Mouse (Mus musculus) spleen, adult 2 months (tissue): ENCODE measurements around the gene Cnot1. TPM values are rescaled to one million over a fixed set of nuclear protein-coding genes. Genes with fewer than 3 reads are reported as not detected.

Source experiments
- DNase-seq, 2 experiments: peaks; one replicate each; pipeline versions ENCODE4 v3.0.0 to v3.0.0-alpha.2; 2012 to 2021; ENCODE audit warnings: low spot score in 2 of 2, low read depth in 1 of 2
- H3K27ac ChIP-seq: fragments of 200-500 bp; 2 replicates; pipeline ENCODE4 v1.5.1; 2012; ENCODE audit warnings: low read length, inconsistent platforms; ENCODE audit not compliant: insufficient read depth
- H3K27me3 ChIP-seq: fragments of 200-500 bp; 2 replicates; pipeline ENCODE4 v1.6.1; 2012; ENCODE audit warnings: mild to moderate bottlenecking, moderate library complexity, low read length, inconsistent platforms; ENCODE audit not compliant: control insufficient read depth, insufficient read depth
- H3K36me3 ChIP-seq: fragments of 200-500 bp; 2 replicates; pipeline ENCODE4 v1.6.1; 2012; ENCODE audit warnings: mild to moderate bottlenecking, low read length, inconsistent platforms; ENCODE audit not compliant: control insufficient read depth, insufficient read depth
- H3K4me1 ChIP-seq: fragments of 200-500 bp; 2 replicates; pipeline ENCODE4 v1.6.1; 2011; ENCODE audit warnings: inconsistent platforms; ENCODE audit not compliant: control insufficient read depth, insufficient read depth, insufficient read length
- H3K4me3 ChIP-seq: fragments of 200-500 bp; 2 replicates; pipeline ENCODE4 v1.5.1; 2011; ENCODE audit warnings: mild to moderate bottlenecking, inconsistent platforms; ENCODE audit not compliant: insufficient read depth, insufficient read length; ENCODE audit errors: extremely low read depth
- CTCF ChIP-seq: fragments of 200-500 bp; IDR thresholded peaks from 2 replicates; pipeline ENCODE4 v1.5.1; 2011; ENCODE audit warnings: mild to moderate bottlenecking, inconsistent platforms; ENCODE audit not compliant: insufficient read depth, insufficient read length, insufficient replicate concordance; ENCODE audit errors: extremely low read depth
- POLR2A ChIP-seq: fragments of 200-500 bp; IDR thresholded peaks from 2 replicates; pipeline ENCODE4 v1.6.1; 2011; ENCODE audit warnings: low read depth, low read length, inconsistent platforms
- WGBS: fragments of 180-500 bp; shearing (Covaris S2); methylation state at CpG from one replicate; pipeline ENCODE4 v1.1.7; 2018; 5-methylcytosine and 5-hydroxymethylcytosine counted together
- polyA plus RNA-seq: library from polyadenylated mRNA; depleted of rRNA; stranded (reverse); fragments of >200 nt; gene quantifications from 2 replicates; pipeline ENCODE4 v1.2.3, GENCODE M21; 2012

The Cnot1 gene
- polyA plus RNA-seq, 1 experiment: 68.2 TPM

GRCm38 (mm10) chr8:95848061-95848551 lies 40.8 kb upstream of the Cnot1 start:
- H3K27me3 ChIP-seq: no peaks in the 10 kb centered on the region
- H3K27ac ChIP-seq: no peak overlapping the region
- TF ChIP-seq CTCF: no peak
- no peak for TF ChIP-seq POLR2A

GRCm38 (mm10) chr8:95845026-95845425 lies 37.8 kb upstream of the Cnot1 start:
- 93% methylated on average over 7 of the region's 7 CpGs for WGBS
- no peak for DNase-seq
- Histone ChIP-seq H3K4me1 (no peaks in the 10 kb centered on the region), H3K27me3 (no peaks in the 10 kb centered on the region), H3K36me3 (peaks cover 9% of the 10 kb centered on the region), H3K4me3 (no peak overlapping the region), H3K27ac (no peak overlapping the region)
- TF ChIP-seq CTCF (no peak), POLR2A (no peak)

More at GRCm38 (mm10) chr8:95848061-95848551, 40.8 kb upstream of the Cnot1 start:
- H3K4me3 ChIP-seq: no peak overlapping the region
- 84% methylated on average over 24 of the region's 24 CpGs for WGBS
- peaks cover 5% of the 10 kb centered on the region for H3K36me3 ChIP-seq
- peaks cover 6% of the 10 kb centered on the region; the same call in 1 of the 2 replicates for H3K4me1 ChIP-seq
- DNase-seq: no peak

- no peaks in the 10 kb centered on the region for H3K4me1 ChIP-seq
- H3K36me3 ChIP-seq: peaks cover 9% of the 10 kb centered on the region
- no peaks in the 10 kb centered on the region for H3K27me3 ChIP-seq
- WGBS: 87% methylated on average over 6 of the region's 6 CpGs
- H3K27ac ChIP-seq: no peak overlapping the region
- no peak for DNase-seq
- H3K4me3 ChIP-seq: no peak overlapping the region
- TF ChIP-seq CTCF (no peak), POLR2A (no peak)
These were observed 36.7 kb upstream of the Cnot1 start for GRCm38 (mm10) chr8:95843968-95844367.

- no peaks in the 10 kb centered on the region for H3K27me3 ChIP-seq
- TF ChIP-seq CTCF (no peak), POLR2A (no peak)
- no peaks in the 10 kb centered on the region for H3K4me1 ChIP-seq
- 96% methylated on average over 15 of the region's 15 CpGs for WGBS
- peaks cover 12% of the 10 kb centered on the region for H3K36me3 ChIP-seq
- no peak overlapping the region for H3K27ac ChIP-seq
- no peak for DNase-seq
- no peak overlapping the region for H3K4me3 ChIP-seq
These were observed 34.2 kb upstream of the Cnot1 start for GRCm38 (mm10) chr8:95841436-95841835.

DNA sequence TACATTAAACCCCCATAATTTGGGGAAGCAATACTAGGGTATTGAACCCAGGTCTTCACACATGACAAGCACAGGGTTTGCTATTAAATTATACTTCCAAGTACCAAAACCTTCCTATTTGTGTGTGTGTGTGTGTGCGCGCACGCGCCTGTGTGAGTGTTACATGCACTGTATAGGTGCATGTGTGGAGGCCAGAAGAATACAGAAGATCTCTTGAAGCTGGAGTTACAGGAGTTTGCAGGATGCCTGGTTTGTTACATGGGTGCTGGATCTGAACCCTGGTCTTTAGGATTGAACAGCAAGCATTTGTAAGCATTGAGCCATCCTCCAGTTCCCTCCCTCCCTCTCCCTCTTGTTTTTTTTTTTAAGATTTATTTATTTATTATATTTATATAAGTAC lies 32.0 kb upstream of the Cnot1 start:
- TF ChIP-seq POLR2A: no peak
- Histone ChIP-seq H3K36me3 (peaks cover 10% of the 10 kb centered on the region), H3K4me3 (no peak overlapping the region), H3K27ac (no peak overlapping the region), H3K27me3 (no peaks in the 10 kb centered on the region), H3K4me1 (no peaks in the 10 kb centered on the region)
- WGBS: 98% methylated on average over 4 of the region's 4 CpGs
- DNase-seq: no peak

- TF ChIP-seq CTCF: no peak
- no peak for TF ChIP-seq POLR2A
- no peak for DNase-seq
These were observed 30.0 kb upstream of the Cnot1 start for GRCm38 (mm10) chr8:95837266-95837665.

DNA sequence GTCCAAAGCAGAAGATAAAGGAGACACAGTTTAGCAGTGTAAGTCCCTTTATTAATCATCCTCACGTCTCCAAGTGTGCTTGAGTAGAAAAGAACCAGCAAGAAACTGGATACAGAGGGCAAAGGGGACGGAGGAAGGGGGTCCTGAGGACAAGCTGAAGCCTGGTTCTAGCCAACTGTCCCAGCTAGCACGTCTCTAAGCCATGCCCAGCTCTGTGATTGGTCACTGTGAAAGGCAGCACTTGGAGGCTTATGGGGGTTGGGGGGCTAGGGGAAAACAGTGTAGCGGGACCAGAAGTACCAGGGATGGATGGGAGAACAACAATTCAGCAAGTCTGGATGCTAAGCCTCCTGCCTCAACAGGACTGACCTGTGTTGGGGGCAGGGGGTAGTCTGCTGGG lies 28.6 kb upstream of the Cnot1 start:
- Histone ChIP-seq H3K36me3 (peaks cover 4% of the 10 kb centered on the region), H3K27ac (no peak overlapping the region)
- no peak for DNase-seq

More at GRCm38 (mm10) chr8:95837266-95837665, 30.0 kb upstream of the Cnot1 start:
- WGBS: 94% methylated on average over 10 of the region's 10 CpGs
- peaks cover 8% of the 10 kb centered on the region for H3K36me3 ChIP-seq
- no peak overlapping the region for H3K27ac ChIP-seq
- no peaks in the 10 kb centered on the region for H3K27me3 ChIP-seq
- no peaks in the 10 kb centered on the region for H3K4me1 ChIP-seq
- H3K4me3 ChIP-seq: no peak overlapping the region

More for the DNA sequence above, 28.6 kb upstream of the Cnot1 start:
- no peaks in the 10 kb centered on the region for H3K27me3 ChIP-seq
- WGBS: 81% methylated on average over 4 of the region's 4 CpGs
- no peaks in the 10 kb centered on the region for H3K4me1 ChIP-seq
- TF ChIP-seq CTCF: no peak
- no peak for TF ChIP-seq POLR2A
- H3K4me3 ChIP-seq: no peak overlapping the region
